Mouse (Mus musculus) embryonic facial prominence, embryonic 14.5 days (tissue): ENCODE data around the gene Olfr263. TPM values are rescaled to one million over a fixed set of nuclear protein-coding genes. Genes with fewer than 3 reads are reported as not detected.

ENCODE experiments used
- ATAC-seq: fragments of 200-750 bp; cut with Nextera tagmentation; 2 replicates; pipeline ENCODE4 v1.8.0; 2017; ENCODE audit warnings: low read depth, moderate number of reproducible peaks, moderate TSS enrichment
- DNase-seq: peaks from one replicate; pipeline ENCODE4 v3.0.0-alpha.2; 2015; ENCODE audit warnings: low spot score
- H3K27ac ChIP-seq: fragments of 300-500 bp; sonication (generic); replicated peaks from 2 replicates; pipeline ENCODE4 v1.5.1; 2014; ENCODE audit warnings: low read depth, mild to moderate bottlenecking, low read length, moderate library complexity
- H3K27me3 ChIP-seq: fragments of 300-500 bp; sonication (generic); replicated peaks from 2 replicates; pipeline ENCODE4 v1.6.1; 2014; ENCODE audit warnings: low read length; ENCODE audit not compliant: control insufficient read depth, insufficient read depth
- H3K36me3 ChIP-seq: fragments of 300-500 bp; sonication (generic); 2 replicates; pipeline ENCODE4 v1.6.1; 2014; ENCODE audit warnings: low read length, mixed read lengths; ENCODE audit not compliant: control insufficient read depth, insufficient read depth
- H3K4me1 ChIP-seq: fragments of 300-500 bp; sonication (generic); 2 replicates; pipeline ENCODE4 v1.6.1; 2014; ENCODE audit warnings: antibody characterized with exemption, low read length; ENCODE audit not compliant: control insufficient read depth, insufficient read depth
- H3K4me2 ChIP-seq: fragments of 300-500 bp; sonication (generic); 2 replicates; pipeline ENCODE4 v1.6.1; 2014; ENCODE audit warnings: low read depth, mild to moderate bottlenecking, low read length, moderate library complexity, mixed read lengths
- H3K4me3 ChIP-seq: fragments of 300-500 bp; sonication (generic); 2 replicates; pipeline ENCODE4 v1.5.1; 2014; ENCODE audit warnings: low read depth, mild to moderate bottlenecking, low read length
- H3K9ac ChIP-seq: fragments of 300-500 bp; sonication (generic); 2 replicates; pipeline ENCODE4 v1.6.1; 2014; ENCODE audit warnings: low read depth, mild to moderate bottlenecking, low read length, moderate library complexity, mixed read lengths
- H3K9me3 ChIP-seq: fragments of 300-500 bp; sonication (generic); 2 replicates; pipeline ENCODE4 v1.6.1; 2016; ENCODE audit warnings: low read length; ENCODE audit not compliant: control insufficient read depth
- WGBS: fragments of 180-500 bp; shearing (Covaris S2); extraction: QIAGEN DNeasy Blood & Tissue Kit; methylation state at CpG from one replicate; pipeline ENCODE4 v1.1.7; 2014; 5-methylcytosine and 5-hydroxymethylcytosine counted together
- polyA plus RNA-seq: library from polyadenylated mRNA; unstranded; fragments of >200 nt; fragmentation: Nextera tagmentation; extraction: Ambion mirVana; gene quantifications from 2 replicates; pipeline ENCODE4 v1.2.1, GENCODE M21; 2014

Olfr263 gene
- polyA plus RNA-seq, 1 experiment from 2014 or later, result 0.18 TPM

- peak; percentile 50 for DNase-seq
- Histone ChIP-seq H3K4me2 (peak overlapping the region; percentile 86), H3K9ac (peak overlapping the region; percentile 94), H3K36me3 (peaks cover 43% of the 10 kb centered on the region), H3K4me3 (peak overlapping the region; percentile 99), H3K4me1 (peaks cover 16% of the 10 kb centered on the region), H3K9me3 (no peaks in the 10 kb centered on the region), H3K27ac (peak overlapping the region; percentile 96), H3K27me3 (no peaks in the 10 kb centered on the region)
- under 1% methylated on average over 53 of the region's 71 CpGs for WGBS
- peak; percentile 36 for ATAC-seq
Observed at GRCm38 (mm10) chr13:21180551-21181530, 51.4 kb downstream of the Olfr263 start.

GRCm38 (mm10) chr13:21181996-21182395 lies 52.6 kb downstream of the Olfr263 start:
- Histone ChIP-seq H3K4me3 (peak overlapping the region; percentile 99), H3K27me3 (no peaks in the 10 kb centered on the region), H3K36me3 (peaks cover 53% of the 10 kb centered on the region), H3K9ac (peak overlapping the region; percentile 94), H3K4me1 (peaks cover 16% of the 10 kb centered on the region), H3K9me3 (no peaks in the 10 kb centered on the region), H3K27ac (no peak overlapping the region), H3K4me2 (peak overlapping the region; percentile 86)
- DNase-seq (no peak), ATAC-seq (no peak)
- 66% methylated on average over 7 of the region's 7 CpGs for WGBS

GRCm38 (mm10) chr13:21183066-21183465 lies 53.6 kb downstream of the Olfr263 start:
- ATAC-seq, result no peak
- H3K9ac ChIP-seq, result no peak overlapping the region
- no peak overlapping the region for H3K4me2 ChIP-seq
- H3K36me3 ChIP-seq, result peaks cover 64% of the 10 kb centered on the region
- no peak overlapping the region for H3K27ac ChIP-seq
- no peak overlapping the region for H3K4me3 ChIP-seq
- H3K4me1 ChIP-seq, result peaks cover 16% of the 10 kb centered on the region
- WGBS, result 89% methylated on average over 6 of the region's 6 CpGs
- no peak for DNase-seq
- H3K27me3 ChIP-seq, result no peaks in the 10 kb centered on the region
- no peaks in the 10 kb centered on the region for H3K9me3 ChIP-seq

GRCm38 (mm10) chr13:21183661-21184060 lies 54.2 kb downstream of the Olfr263 start:
- no peak overlapping the region for H3K4me3 ChIP-seq
- DNase-seq (no peak), ATAC-seq (no peak)
- H3K4me2 ChIP-seq, result no peak overlapping the region
- no peaks in the 10 kb centered on the region for H3K9me3 ChIP-seq
- 94% methylated on average over 7 of the region's 7 CpGs for WGBS
- H3K27ac ChIP-seq, result no peak overlapping the region
- no peaks in the 10 kb centered on the region for H3K27me3 ChIP-seq
- peaks cover 15% of the 10 kb centered on the region for H3K4me1 ChIP-seq
- no peak overlapping the region for H3K9ac ChIP-seq
- H3K36me3 ChIP-seq, result peaks cover 70% of the 10 kb centered on the region

- Histone ChIP-seq H3K4me2 (no peak overlapping the region), H3K9ac (no peak overlapping the region), H3K4me3 (no peak overlapping the region), H3K4me1 (peaks cover 8% of the 10 kb centered on the region), H3K9me3 (no peaks in the 10 kb centered on the region), H3K36me3 (peaks cover 89% of the 10 kb centered on the region), H3K27me3 (no peaks in the 10 kb centered on the region), H3K27ac (no peak overlapping the region)
- WGBS, result 71% methylated on average over 4 of the region's 4 CpGs
- ATAC-seq (no peak), DNase-seq (no peak)
Observed at GRCm38 (mm10) chr13:21185521-21185920, 56.1 kb downstream of the Olfr263 start.

Other genes starting within 250 kb of the Olfr263 start
- gene Olfr1370, start 54.7 kb upstream of the Olfr263 start, polyA plus RNA-seq, result 0.17 and 0.47 TPM in 2 replicates
- 0.15 TPM in 1 of 2 replicates, not detected in the other for gene Olfr1369-ps1, start 18.2 kb upstream of the Olfr263 start, polyA plus RNA-seq
- not detected in 2 replicates for gene Olfr1368, start 16.2 kb downstream of the Olfr263 start, polyA plus RNA-seq
- 111 and 127 TPM in 2 replicates for gene Trim27, start 49.8 kb downstream of the Olfr263 start, polyA plus RNA-seq
- not detected in 2 replicates for gene Gpx5, start 163.1 kb downstream of the Olfr263 start, polyA plus RNA-seq
- not detected in 2 replicates for gene Gpx6, start 182.5 kb downstream of the Olfr263 start, polyA plus RNA-seq
- gene Olfr1367, start 217.3 kb downstream of the Olfr263 start, polyA plus RNA-seq, result not detected in 2 replicates
- 11.1 and 12.7 TPM in 2 replicates for gene Zscan12, start 233.2 kb downstream of the Olfr263 start, polyA plus RNA-seq